Mouse (Mus musculus) cerebellum, adult 2 months (tissue): Measurements from ENCODE around the gene Gm20767. TPM values are rescaled to one million over a fixed set of nuclear protein-coding genes. Genes with fewer than 3 reads are reported as not detected.
A peak's percentile ranks its signal among the peaks of the same experiment; 100 is the strongest.
"Not testable (repeated sequence)": the region's sequence is repeated elsewhere in the genome, so short reads cannot be mapped to it uniquely, and the experiment has no call there.

ENCODE experiments used
- DNase-seq, 2 experiments: peaks; one replicate each; pipeline ENCODE4 v3.0.0; 2021
- H3K27ac ChIP-seq: fragments of 200-500 bp; 2 replicates; pipeline ENCODE4 v1.5.1; 2012; ENCODE audit warnings: low read length, control low read depth, inconsistent platforms; ENCODE audit not compliant: insufficient read depth
- H3K27me3 ChIP-seq: fragments of 200-500 bp; 2 replicates; pipeline ENCODE4 v1.6.1; 2012; ENCODE audit warnings: inconsistent platforms, mild to moderate bottlenecking, low read length, moderate library complexity; ENCODE audit not compliant: control insufficient read depth, insufficient read depth
- H3K4me1 ChIP-seq: fragments of 200-500 bp; 2 replicates; pipeline ENCODE4 v1.6.1; 2011; ENCODE audit warnings: low read length; ENCODE audit not compliant: control insufficient read depth, insufficient read depth
- H3K4me3 ChIP-seq: fragments of 200-500 bp; replicated peaks from 2 replicates; pipeline ENCODE3; 2011; ENCODE audit warnings: mild to moderate bottlenecking, low read depth, low read length, control low read depth; ENCODE audit not compliant: insufficient read depth
- WGBS: fragments of 180-500 bp; shearing (Covaris S2); methylation state at CpG from one replicate; pipeline ENCODE4 v1.1.7; 2018; 5-methylcytosine and 5-hydroxymethylcytosine counted together
- polyA plus RNA-seq: library from polyadenylated mRNA; depleted of rRNA; stranded (reverse); fragments of >200 nt; gene quantifications from 2 replicates; pipeline ENCODE4 v1.2.3, GENCODE M21; 2012; rRNA removed

Gm20767 gene
- polyA plus RNA-seq = not detected in 2 replicates

GRCm38 (mm10) chr13:120139946-120140345 lies at the start of gene Gm20767:
Gene Gm20767 (plus strand): TSS chr13:120140246.
- not testable (repeated sequence) for H3K27me3 ChIP-seq, DNase-seq, H3K27ac ChIP-seq, H3K4me1 ChIP-seq, H3K4me3 ChIP-seq
- WGBS = 93% methylated on average over 2 of the region's 5 CpGs

DNA sequence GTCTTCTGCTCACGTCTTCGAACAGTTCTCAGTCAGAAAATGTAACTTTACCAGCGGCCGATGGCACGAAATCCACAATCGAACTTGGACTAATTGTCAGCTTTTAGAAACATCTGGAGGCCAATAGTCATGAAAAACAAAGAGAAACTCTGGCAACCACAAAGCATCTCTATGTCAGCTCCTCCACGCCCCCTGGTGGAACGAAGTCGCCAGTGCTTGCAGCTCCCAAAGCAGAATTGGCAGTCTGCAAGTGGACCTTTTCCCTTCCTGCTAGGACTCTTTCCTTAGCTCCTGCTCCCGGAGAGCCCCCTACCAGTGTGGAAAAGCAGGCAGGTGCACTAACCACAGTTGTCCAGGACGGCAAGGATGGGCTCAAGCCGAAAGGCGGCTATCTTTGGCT lies 47.1 kb upstream of the Gm20767 start:
- H3K27me3 ChIP-seq, H3K27ac ChIP-seq, DNase-seq, H3K4me3 ChIP-seq, H3K4me1 ChIP-seq: not testable (repeated sequence)
- no CpG with 5 or more reads among the region's 13 CpGs for WGBS

GRCm38 (mm10) chr13:120096241-120096937 lies 43.7 kb upstream of the Gm20767 start:
- H3K27me3 ChIP-seq, H3K4me1 ChIP-seq, H3K27ac ChIP-seq, H3K4me3 ChIP-seq: not testable (repeated sequence)
- under 1% methylated on average over 26 of the region's 38 CpGs for WGBS
- DNase-seq = peak in 1 of 2 experiments; percentile 18

DNA sequence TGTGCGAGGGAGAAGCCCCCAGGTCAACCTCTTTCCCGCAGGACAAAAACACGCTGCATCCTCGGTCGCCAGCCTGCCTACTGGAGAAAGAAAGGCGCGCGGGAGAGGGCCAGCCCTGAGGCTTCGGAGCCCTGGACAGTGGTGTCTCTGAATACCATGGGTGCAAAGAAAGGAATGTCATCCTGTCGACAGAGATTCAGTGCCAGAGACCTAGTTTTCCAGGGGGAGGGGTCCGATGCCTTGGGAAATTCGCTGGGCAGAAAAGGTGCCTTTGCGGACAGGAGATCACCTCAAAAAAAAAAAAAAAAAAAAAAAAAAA lies 43.1 kb upstream of the Gm20767 start:
- H3K27me3 ChIP-seq, H3K4me3 ChIP-seq, H3K27ac ChIP-seq, H3K4me1 ChIP-seq, DNase-seq: not testable (repeated sequence)
- 5% methylated on average over 11 of the region's 13 CpGs for WGBS

DNA sequence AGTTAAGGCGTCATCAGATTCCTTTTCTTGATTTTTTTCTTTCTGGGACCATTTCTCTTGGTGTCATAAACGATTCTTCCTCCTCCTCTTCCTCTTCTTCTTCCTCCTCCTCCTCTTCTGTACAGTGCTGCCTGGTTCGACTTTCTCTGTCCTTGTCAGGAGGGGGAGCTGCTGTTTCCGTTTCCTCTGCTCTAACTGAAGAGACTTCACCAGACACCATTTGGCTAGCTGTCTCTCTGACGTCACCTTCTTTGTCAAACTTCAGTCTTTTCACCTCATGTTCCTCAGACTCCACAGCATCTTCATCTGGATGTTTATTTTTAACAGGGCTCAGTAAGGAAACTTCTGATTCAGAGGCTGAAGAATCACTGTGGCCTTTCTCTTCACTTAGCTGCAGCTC lies 40.7 kb upstream of the Gm20767 start:
- H3K27me3 ChIP-seq, H3K4me3 ChIP-seq, H3K27ac ChIP-seq, H3K4me1 ChIP-seq, DNase-seq: not testable (repeated sequence)
- no CpG with 5 or more reads among the region's 5 CpGs for WGBS

GRCm38 (mm10) chr13:120106504-120106903 lies 33.5 kb upstream of the Gm20767 start:
- not testable (repeated sequence) for DNase-seq, H3K4me1 ChIP-seq, H3K27ac ChIP-seq, H3K27me3 ChIP-seq, H3K4me3 ChIP-seq
- no CpG with 5 or more reads among the region's 5 CpGs for WGBS

- not testable (repeated sequence) for H3K27ac ChIP-seq, H3K4me1 ChIP-seq, H3K27me3 ChIP-seq, DNase-seq, H3K4me3 ChIP-seq
- WGBS = 67% methylated on average over 2 of the region's 2 CpGs
These were observed 33.0 kb upstream of the Gm20767 start for GRCm38 (mm10) chr13:120107000-120107399.

- WGBS = 63% methylated on average over 2 of the region's 3 CpGs
These were observed 2.3 kb downstream of the Gm20767 start for GRCm38 (mm10) chr13:120142348-120142747.

DNA sequence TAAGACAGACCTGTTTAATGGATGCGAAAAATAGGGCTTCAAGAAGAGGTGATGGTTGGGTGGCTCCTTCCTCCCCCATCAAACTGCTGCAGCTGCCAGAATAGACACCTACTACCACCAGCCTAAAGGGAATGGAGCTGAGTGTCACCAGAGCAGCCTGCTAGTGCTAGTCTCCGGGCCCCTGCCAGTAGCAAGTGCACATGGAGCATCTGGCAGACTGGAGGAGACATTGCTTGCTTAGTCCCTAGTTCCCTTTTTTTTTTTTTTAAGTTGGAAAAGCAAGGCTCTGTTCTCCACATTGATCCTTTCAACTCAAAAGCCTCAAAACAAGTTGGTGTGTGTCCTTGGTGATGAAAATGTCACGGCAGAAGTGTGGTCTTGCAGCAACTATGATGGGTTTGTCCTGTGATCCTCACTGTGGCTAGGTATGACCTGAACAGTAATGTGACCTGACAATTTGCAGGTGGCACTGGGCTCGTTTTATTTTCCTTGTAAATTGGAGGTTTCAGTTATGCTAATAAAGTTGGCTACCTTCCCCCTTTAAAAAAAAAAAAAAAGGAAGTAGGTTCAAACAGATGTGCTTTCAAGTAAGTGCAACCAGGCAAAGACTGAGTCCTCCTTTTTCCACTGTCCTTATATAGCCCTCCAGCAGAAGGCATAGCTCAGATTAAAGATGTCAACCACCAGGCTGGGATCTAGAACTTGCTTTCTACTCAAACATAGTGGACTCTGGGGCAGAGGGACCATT lies 9.8 kb downstream of the Gm20767 start:
- not testable (repeated sequence) for H3K27ac ChIP-seq, H3K27me3 ChIP-seq, H3K4me3 ChIP-seq, DNase-seq, H3K4me1 ChIP-seq
- WGBS = 59% methylated on average over 3 of the region's 4 CpGs

More at GRCm38 (mm10) chr13:120142348-120142747, 2.3 kb downstream of the Gm20767 start:
- not testable (repeated sequence) for H3K27ac ChIP-seq, H3K4me1 ChIP-seq, DNase-seq, H3K4me3 ChIP-seq, H3K27me3 ChIP-seq

DNA sequence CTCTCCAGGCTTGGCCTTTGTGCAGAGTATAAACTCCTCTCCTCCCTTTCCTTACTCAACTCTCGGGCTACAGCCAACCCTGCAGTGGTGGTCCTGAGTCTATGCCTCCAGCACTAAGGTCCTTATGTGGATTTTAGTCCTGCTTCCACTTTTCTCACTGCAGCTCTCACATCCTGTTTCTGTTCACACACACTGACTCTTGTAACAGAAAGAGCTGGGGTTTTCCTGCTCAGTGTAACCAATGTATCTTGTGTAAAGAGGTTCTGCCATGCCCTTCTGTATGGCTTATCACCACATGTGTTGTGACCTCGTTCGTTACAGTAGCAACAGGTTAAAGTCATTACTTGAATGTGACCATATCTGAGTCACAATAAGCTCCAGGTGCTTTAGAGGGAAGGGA lies 10.5 kb downstream of the Gm20767 start:
- not testable (repeated sequence) for H3K4me1 ChIP-seq, DNase-seq, H3K27ac ChIP-seq, H3K27me3 ChIP-seq, H3K4me3 ChIP-seq
- 52% methylated on average over 3 of the region's 3 CpGs for WGBS

DNA sequence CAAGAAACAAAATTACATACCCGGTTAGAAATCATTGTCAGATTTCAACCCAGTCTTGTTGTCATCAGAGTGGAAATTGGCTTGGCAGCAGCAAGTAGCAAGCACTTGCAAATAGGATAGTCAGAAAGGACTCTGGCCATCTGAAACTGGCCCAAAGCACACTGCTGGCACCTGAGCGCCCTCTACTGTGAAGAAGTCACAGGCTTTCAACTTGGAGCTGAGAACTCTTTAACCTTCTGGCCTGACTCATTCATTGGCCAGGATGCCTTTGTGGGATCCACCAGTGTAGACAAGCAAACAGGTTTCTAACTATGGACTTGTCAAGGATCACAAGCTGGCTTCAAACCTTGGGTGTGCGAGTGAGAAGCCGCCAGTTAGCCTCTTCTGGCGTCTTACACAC lies 28.3 kb downstream of the Gm20767 start:
- H3K4me1 ChIP-seq, H3K27ac ChIP-seq, H3K27me3 ChIP-seq, H3K4me3 ChIP-seq: not testable (repeated sequence)
- 38% methylated on average over 5 of the region's 5 CpGs for WGBS
- DNase-seq = peak; percentile 0 to 7

DNA sequence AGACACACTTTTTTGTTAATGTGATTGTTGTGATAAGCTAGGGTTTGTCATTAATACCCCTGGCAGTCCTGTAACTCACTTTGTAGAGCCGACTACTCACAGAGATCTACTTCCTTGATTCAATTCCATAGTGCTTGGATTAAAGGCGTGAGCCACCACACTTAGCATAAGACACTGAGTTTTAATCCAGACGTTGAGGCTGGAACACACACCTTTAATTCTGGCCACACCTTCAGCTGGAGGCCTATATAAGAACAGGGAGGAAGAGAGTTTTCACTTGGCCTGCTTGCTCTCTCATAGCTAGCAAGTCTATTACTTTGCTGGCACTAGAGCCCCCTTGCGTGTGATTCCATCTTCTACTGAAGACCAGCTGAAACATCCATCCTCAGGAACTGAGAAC lies 32.1 kb downstream of the Gm20767 start, which contains the start of gene Gm21818:
TSS of gene Gm21818 (plus strand) at position 301 of the 400 bp plus-strand sequence.
- WGBS = 81% methylated on average over 4 of the region's 4 CpGs
- not testable (repeated sequence) for H3K27ac ChIP-seq, H3K4me3 ChIP-seq, H3K27me3 ChIP-seq, DNase-seq, H3K4me1 ChIP-seq
